Mouse (Mus musculus): ENCODE measurements around the gene Mapk1ip1.

DNA sequence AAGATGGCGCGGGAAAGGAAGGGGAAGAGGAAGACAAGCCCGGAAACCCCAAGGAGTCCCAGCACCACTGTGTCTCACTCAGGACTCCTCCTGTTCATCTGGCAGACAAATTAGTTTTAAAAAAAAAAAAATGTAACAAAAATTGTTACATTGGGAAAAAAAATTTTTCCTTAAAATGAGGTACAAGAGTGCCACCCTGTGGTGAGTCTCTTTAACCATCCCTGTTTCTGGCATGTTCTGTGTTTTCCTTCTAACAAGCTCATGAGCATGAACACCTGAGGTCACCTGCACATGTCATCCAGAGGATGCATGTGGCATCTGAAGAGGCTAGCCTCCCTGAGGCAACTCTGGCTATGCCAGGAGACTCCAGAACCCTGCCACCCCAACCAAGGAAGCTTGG lies 11.0 kb downstream of the Mapk1ip1 start:
- no peak for TF ChIP-seq CTCF (IDR thresholded peaks at IDR 0.05; ENCODE audit: low read depth)
- TF ChIP-seq EP300 (IDR thresholded peaks at IDR 0.05; ENCODE audit: low read depth), result no peak

Data from heart, postnatal 0 days (tissue).